Mouse (Mus musculus) spleen, adult 18-20 months (tissue): Measurements from ENCODE around the gene Tmem72.

Source experiments
- DNase-seq, 2 experiments: peaks; one replicate each; pipeline ENCODE4 v3.0.0; 2022; ENCODE audit warnings: mixed read lengths in 2 of 2

The Tmem72 gene

GRCm38 (mm10) chr6:116677321-116677720 lies 39.4 kb downstream of the Tmem72 start:
- no peak for DNase-seq

GRCm38 (mm10) chr6:116676355-116676913 lies 40.3 kb downstream of the Tmem72 start:
- peak in 1 of 2 experiments; percentile 42 for DNase-seq

GRCm38 (mm10) chr6:116674283-116674886 lies 42.3 kb downstream of the Tmem72 start:
- DNase-seq = peak in 1 of 2 experiments; percentile 26

GRCm38 (mm10) chr6:116673471-116674282 lies 43.0 kb downstream of the Tmem72 start, which contains the start of gene Rassf4:
Gene Rassf4 (minus strand): TSS chr6:116673952.
- DNase-seq = peak; percentile 92 to 94

GRCm38 (mm10) chr6:116672349-116672748 lies 44.4 kb downstream of the Tmem72 start:
- no peak for DNase-seq

GRCm38 (mm10) chr6:116671768-116672167 lies 44.9 kb downstream of the Tmem72 start:
- DNase-seq = no peak

- DNase-seq = no peak
These were observed 45.7 kb downstream of the Tmem72 start for GRCm38 (mm10) chr6:116671031-116671430.

- no peak for DNase-seq
These were observed 46.6 kb downstream of the Tmem72 start for GRCm38 (mm10) chr6:116670144-116670543.

- DNase-seq = no peak
These were observed 47.8 kb downstream of the Tmem72 start for GRCm38 (mm10) chr6:116668682-116669470.

GRCm38 (mm10) chr6:116667382-116667781 lies 49.3 kb downstream of the Tmem72 start:
- DNase-seq = no peak

- no peak for DNase-seq
These were observed 49.8 kb downstream of the Tmem72 start for GRCm38 (mm10) chr6:116666892-116667291.

- DNase-seq = no peak
These were observed 50.5 kb downstream of the Tmem72 start for GRCm38 (mm10) chr6:116666085-116666750.

- DNase-seq = no peak
These were observed 51.9 kb downstream of the Tmem72 start for GRCm38 (mm10) chr6:116664830-116665229.

GRCm38 (mm10) chr6:116664031-116664430 lies 52.7 kb downstream of the Tmem72 start:
- DNase-seq = no peak

GRCm38 (mm10) chr6:116663364-116663763 lies 53.3 kb downstream of the Tmem72 start:
- DNase-seq = no peak

GRCm38 (mm10) chr6:116653684-116654454 lies 62.8 kb downstream of the Tmem72 start:
- DNase-seq = peak in 1 of 2 experiments; percentile 63

GRCm38 (mm10) chr6:116653191-116653590 lies 63.5 kb downstream of the Tmem72 start:
- no peak for DNase-seq

- DNase-seq = no peak
These were observed 65.1 kb downstream of the Tmem72 start for GRCm38 (mm10) chr6:116651437-116652118.

GRCm38 (mm10) chr6:116650406-116650805 lies 66.3 kb downstream of the Tmem72 start, which contains the start of gene Depp1:
Gene Depp1 (plus strand): TSS chr6:116650609.
- no peak for DNase-seq

- DNase-seq = no peak
These were observed 66.9 kb downstream of the Tmem72 start for GRCm38 (mm10) chr6:116649811-116650210.

- no peak for DNase-seq
These were observed 69.0 kb downstream of the Tmem72 start for GRCm38 (mm10) chr6:116647763-116648162.
